Mouse (Mus musculus) midbrain, postnatal 0 days (tissue): Measurements from ENCODE around the gene Lrp6. TPM values are rescaled to one million over a fixed set of nuclear protein-coding genes. Genes with fewer than 3 reads are reported as not detected.

Experiments
- ATAC-seq: fragments of 200-750 bp; cut with Nextera tagmentation; 2 replicates; pipeline ENCODE4 v1.8.0; 2017; ENCODE audit warnings: moderate number of reproducible peaks, mild to moderate bottlenecking, moderate TSS enrichment, moderate library complexity; ENCODE audit not compliant: low FRiP score
- DNase-seq: peaks from one replicate; pipeline ENCODE4 v3.0.0-alpha.2; 2015; ENCODE audit warnings: low spot score
- H3K27ac ChIP-seq: fragments of 300-500 bp; sonication (generic); 2 replicates; pipeline ENCODE4 v1.5.1; 2014; ENCODE audit warnings: low read depth, mild to moderate bottlenecking, low read length, mixed read lengths
- H3K27me3 ChIP-seq: fragments of 300-500 bp; sonication (generic); 2 replicates; pipeline ENCODE4 v1.6.1; 2014; ENCODE audit warnings: low read length, control low read depth, mixed read lengths; ENCODE audit not compliant: insufficient read depth
- H3K36me3 ChIP-seq: fragments of 300-500 bp; sonication (generic); 2 replicates; pipeline ENCODE4 v1.6.1; 2014; ENCODE audit warnings: low read length, control low read depth, mixed read lengths; ENCODE audit not compliant: insufficient read depth
- H3K4me1 ChIP-seq: fragments of 300-500 bp; sonication (generic); 2 replicates; pipeline ENCODE4 v1.6.1; 2014; ENCODE audit warnings: mild to moderate bottlenecking, control low read depth, antibody characterized with exemption, low read length, mixed read lengths; ENCODE audit not compliant: insufficient read depth
- H3K4me2 ChIP-seq: fragments of 300-500 bp; sonication (generic); 2 replicates; pipeline ENCODE4 v1.6.1; 2014; ENCODE audit warnings: low read depth, mild to moderate bottlenecking, low read length, mixed read lengths; ENCODE audit not compliant: poor library complexity, severe bottlenecking
- H3K4me3 ChIP-seq: fragments of 300-500 bp; sonication (generic); 2 replicates; pipeline ENCODE4 v1.5.1; 2014; ENCODE audit warnings: low read depth, mild to moderate bottlenecking, low read length, moderate library complexity
- H3K9ac ChIP-seq: fragments of 300-500 bp; sonication (generic); replicated peaks from 2 replicates; pipeline ENCODE4 v1.6.1; 2014; ENCODE audit warnings: mild to moderate bottlenecking, low read length, moderate library complexity, mixed read lengths; ENCODE audit not compliant: poor library complexity, severe bottlenecking
- H3K9me3 ChIP-seq: fragments of 300-500 bp; sonication (generic); 2 replicates; pipeline ENCODE4 v1.6.1; 2016; ENCODE audit warnings: low read length, control low read depth
- CTCF ChIP-seq: IDR thresholded peaks from 2 replicates; pipeline ENCODE4 v1.5.1; 2016; ENCODE audit warnings: antibody characterized with exemption, mild to moderate bottlenecking
- WGBS: fragments of 180-500 bp; shearing (Covaris S2); extraction: QIAGEN DNeasy Blood & Tissue Kit; methylation state at CpG from one replicate; pipeline ENCODE4 v1.1.7; 2014; 5-methylcytosine and 5-hydroxymethylcytosine counted together
- polyA plus RNA-seq: library from polyadenylated mRNA; unstranded; fragments of >200 nt; fragmentation: Nextera tagmentation; extraction: Ambion mirVana; gene quantifications from 2 replicates; pipeline ENCODE4 v1.2.1, GENCODE M21; 2015
- total RNA-seq: library from RNA; depleted of rRNA; stranded (reverse); fragments of >200 nt; gene quantifications from 2 replicates; pipeline ENCODE4 v1.2.3, GENCODE M21; 2014; rRNA removed

Lrp6 gene
- total and polyA plus RNA-seq, 2 experiments from 2014 or later: 14.7 to 26.3 TPM

- no peak overlapping the region for H3K9ac ChIP-seq
- no peaks in the 10 kb centered on the region for H3K27me3 ChIP-seq
- H3K36me3 ChIP-seq: no peaks in the 10 kb centered on the region
- no peak overlapping the region for H3K27ac ChIP-seq
- H3K9me3 ChIP-seq: no peaks in the 10 kb centered on the region
- no peaks in the 10 kb centered on the region for H3K4me1 ChIP-seq
- TF ChIP-seq CTCF: no peak
- H3K4me2 ChIP-seq: no peak overlapping the region
- H3K4me3 ChIP-seq: no peak overlapping the region
- 68% methylated on average over 5 of the region's 5 CpGs for WGBS
- no peak for ATAC-seq
- no peak for DNase-seq
Measured at GRCm38 (mm10) chr6:134407226-134407625, 159.5 kb downstream of the Lrp6 start.

- no peak overlapping the region for H3K27ac ChIP-seq
- no peaks in the 10 kb centered on the region for H3K9me3 ChIP-seq
- no peaks in the 10 kb centered on the region for H3K27me3 ChIP-seq
- H3K4me3 ChIP-seq: no peak overlapping the region
- no peak for TF ChIP-seq CTCF
- H3K4me1 ChIP-seq: no peaks in the 10 kb centered on the region
- no peak overlapping the region for H3K9ac ChIP-seq
- H3K36me3 ChIP-seq: no peaks in the 10 kb centered on the region
- WGBS: 90% methylated on average over 9 of the region's 9 CpGs
- ATAC-seq: no peak
- H3K4me2 ChIP-seq: no peak overlapping the region
- no peak for DNase-seq
Measured at GRCm38 (mm10) chr6:134403684-134404070, 163.1 kb downstream of the Lrp6 start.

- Histone ChIP-seq H3K4me2 (no peak overlapping the region), H3K36me3 (no peaks in the 10 kb centered on the region), H3K4me3 (no peak overlapping the region), H3K27ac (no peak overlapping the region), H3K27me3 (no peaks in the 10 kb centered on the region), H3K4me1 (no peaks in the 10 kb centered on the region), H3K9ac (no peak overlapping the region), H3K9me3 (no peaks in the 10 kb centered on the region)
- 41% methylated on average over 16 of the region's 16 CpGs for WGBS
- peak; percentile 75 for TF ChIP-seq CTCF
- DNase-seq (peak; percentile 76), ATAC-seq (0 out of 2 replicates have a peak, but pooled peaks have one; percentile 32)
Measured at GRCm38 (mm10) chr6:134402914-134403683, 163.7 kb downstream of the Lrp6 start.

Other genes starting within 250 kb of the Lrp6 start
- not detected in 2 replicates for gene Bcl2l14, start 170.6 kb downstream of the Lrp6 start, total RNA-seq
- gene Bcl2l14, start 170.6 kb downstream of the Lrp6 start, polyA plus RNA-seq: not detected in 2 replicates
- gene Mansc1, start 65.5 kb upstream of the Lrp6 start, total RNA-seq: 2.0 and 2.8 TPM in 2 replicates
- 1.6 and 1.7 TPM in 2 replicates for gene Mansc1, start 65.5 kb upstream of the Lrp6 start, polyA plus RNA-seq
- 56.0 and 59.0 TPM in 2 replicates for gene Borcs5, start 72.5 kb upstream of the Lrp6 start, total RNA-seq
- gene Borcs5, start 72.5 kb upstream of the Lrp6 start, polyA plus RNA-seq: 39.6 and 42.7 TPM in 2 replicates
- gene Dusp16, start 225.7 kb upstream of the Lrp6 start, total RNA-seq: 3.9 and 6.6 TPM in 2 replicates
- gene Dusp16, start 225.7 kb upstream of the Lrp6 start, polyA plus RNA-seq: 2.8 and 3.2 TPM in 2 replicates